Mouse (Mus musculus): ENCODE measurements around the gene Suz12. TPM values are rescaled to one million over a fixed set of nuclear protein-coding genes. Genes with fewer than 3 reads are reported as not detected.
A peak's percentile ranks its signal among the peaks of the same experiment; 100 is the strongest.

The Suz12 gene
- polyA plus RNA-seq, 1 experiment from 2014 or later, result 22.0 TPM

DNA sequence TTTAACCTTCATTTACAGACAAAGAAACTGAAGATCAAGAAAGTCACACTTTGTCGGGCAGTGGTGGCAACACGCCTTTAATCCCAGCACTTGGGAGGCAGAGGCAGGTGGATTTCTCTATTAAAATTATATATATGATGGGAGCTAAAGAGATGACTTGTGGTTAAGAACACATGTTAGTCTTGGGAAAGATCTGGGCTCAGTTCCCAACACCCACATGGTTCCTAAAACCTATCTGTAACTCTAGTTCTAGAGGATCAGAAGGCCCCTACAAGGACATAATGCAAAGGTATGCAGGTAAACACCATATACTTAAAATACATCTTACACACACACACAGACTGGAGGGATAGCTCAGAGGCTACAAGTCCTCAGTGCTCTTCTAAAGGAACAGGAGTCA, 78.1 kb downstream of the Suz12 start:
- Histone ChIP-seq H3K36me3 (ENCODE audit: control insufficient read depth, insufficient read depth, low read length) (peaks cover 3% of the 10 kb centered on the region), H3K9ac (ENCODE audit: low read depth, low read length) (no peak overlapping the region), H3K27ac (ENCODE audit: low read depth, low read length) (no peak overlapping the region), H3K4me2 (no peak overlapping the region), H3K27me3 (ENCODE audit: control insufficient read depth, insufficient read depth, low read length) (no peaks in the 10 kb centered on the region), H3K4me3 (ENCODE audit: low read depth, low read length) (no peak overlapping the region), H3K9me3 (replicated peaks; ENCODE audit: control insufficient read depth, low read length) (no peaks in the 10 kb centered on the region), H3K4me1 (ENCODE audit: control insufficient read depth, insufficient read depth, low read length) (0 out of 2 replicates have a peak, but pooled peaks cover 3% of the 10 kb centered on the region)
- ATAC-seq (replicated peaks; ENCODE audit: insufficient number of reproducible peaks, low FRiP score, low TSS enrichment), result no peak
- 92% methylated on average over 2 of the region's 2 CpGs for WGBS (ENCODE audit: insufficient replicate concordance)

DNA sequence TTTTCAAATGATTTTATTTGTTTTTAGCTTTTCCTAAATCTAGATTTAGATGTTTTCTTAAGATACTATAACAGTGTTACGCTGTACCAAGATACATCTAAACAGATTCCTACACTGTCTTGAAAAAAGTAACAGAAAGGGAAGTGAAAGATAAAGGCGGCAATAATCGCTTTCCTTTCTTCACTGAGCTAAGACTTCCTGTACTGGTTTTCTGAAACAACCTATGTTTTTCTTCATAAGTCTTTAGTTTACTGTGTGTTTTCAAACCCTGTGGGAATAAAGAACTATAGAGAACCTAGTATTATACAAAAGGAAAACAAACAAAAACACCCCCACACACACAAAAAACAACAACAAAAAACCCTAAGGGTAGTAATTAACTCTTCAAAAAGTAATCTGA, 79.5 kb downstream of the Suz12 start:
- 75% methylated on average over 3 of the region's 3 CpGs for WGBS (ENCODE audit: insufficient replicate concordance)
- no peak for ATAC-seq (replicated peaks; ENCODE audit: insufficient number of reproducible peaks, low FRiP score, low TSS enrichment)
- 0 out of 2 replicates have a peak, but pooled peaks cover 3% of the 10 kb centered on the region for H3K4me1 ChIP-seq (ENCODE audit: control insufficient read depth, insufficient read depth, low read length)
- no peak overlapping the region for H3K4me2 ChIP-seq
- no peaks in the 10 kb centered on the region for H3K9me3 ChIP-seq (replicated peaks; ENCODE audit: control insufficient read depth, low read length)
- H3K4me3 ChIP-seq (ENCODE audit: low read depth, low read length), result no peak overlapping the region
- H3K27ac ChIP-seq (ENCODE audit: low read depth, low read length), result no peak overlapping the region
- H3K9ac ChIP-seq (ENCODE audit: low read depth, low read length), result no peak overlapping the region
- no peaks in the 10 kb centered on the region for H3K27me3 ChIP-seq (ENCODE audit: control insufficient read depth, insufficient read depth, low read length)
- H3K36me3 ChIP-seq (ENCODE audit: control insufficient read depth, insufficient read depth, low read length), result peaks cover 3% of the 10 kb centered on the region

DNA sequence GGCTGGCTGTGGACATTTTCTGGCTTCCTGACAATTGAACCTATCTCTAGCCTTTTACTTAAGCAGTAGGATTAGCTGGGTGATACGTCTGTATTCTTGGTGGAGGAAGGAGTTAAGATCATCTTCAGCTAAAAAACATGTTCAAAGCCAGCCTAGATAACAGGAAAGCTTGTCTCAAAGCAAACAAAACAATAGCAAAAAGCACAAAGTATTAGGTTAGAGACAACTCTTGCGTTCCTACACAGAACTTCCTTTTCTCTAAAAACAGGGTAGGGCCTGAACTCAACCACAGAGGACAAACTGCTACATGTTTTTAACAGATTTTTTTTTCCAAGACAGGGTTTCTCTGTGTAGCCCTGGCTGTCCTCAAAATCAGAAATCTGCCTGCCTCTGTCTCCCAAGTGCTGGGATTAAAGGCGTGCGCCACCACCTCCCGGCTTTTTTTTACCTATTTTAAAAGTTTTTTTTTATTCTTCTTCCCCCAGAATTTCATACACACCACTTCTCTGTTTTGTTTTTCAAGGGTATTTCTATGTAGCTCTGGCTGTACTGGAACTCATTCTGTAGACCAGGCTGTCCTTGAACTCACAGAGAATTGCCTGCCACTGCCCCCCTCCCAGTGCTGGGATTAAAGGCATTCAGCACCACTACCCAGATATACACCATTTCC, 82.8 kb downstream of the Suz12 start:
- Histone ChIP-seq H3K9me3 (replicated peaks; ENCODE audit: control insufficient read depth, low read length) (no peaks in the 10 kb centered on the region), H3K27me3 (ENCODE audit: control insufficient read depth, insufficient read depth, low read length) (no peaks in the 10 kb centered on the region), H3K4me1 (ENCODE audit: control insufficient read depth, insufficient read depth, low read length) (no peaks in the 10 kb centered on the region), H3K4me3 (ENCODE audit: low read depth, low read length) (no peak overlapping the region), H3K4me2 (no peak overlapping the region), H3K36me3 (ENCODE audit: control insufficient read depth, insufficient read depth, low read length) (peaks cover 3% of the 10 kb centered on the region), H3K27ac (ENCODE audit: low read depth, low read length) (no peak overlapping the region), H3K9ac (ENCODE audit: low read depth, low read length) (no peak overlapping the region)
- 84% methylated on average over 5 of the region's 5 CpGs for WGBS (ENCODE audit: insufficient replicate concordance)
- ATAC-seq (replicated peaks; ENCODE audit: insufficient number of reproducible peaks, low FRiP score, low TSS enrichment), result no peak

DNA sequence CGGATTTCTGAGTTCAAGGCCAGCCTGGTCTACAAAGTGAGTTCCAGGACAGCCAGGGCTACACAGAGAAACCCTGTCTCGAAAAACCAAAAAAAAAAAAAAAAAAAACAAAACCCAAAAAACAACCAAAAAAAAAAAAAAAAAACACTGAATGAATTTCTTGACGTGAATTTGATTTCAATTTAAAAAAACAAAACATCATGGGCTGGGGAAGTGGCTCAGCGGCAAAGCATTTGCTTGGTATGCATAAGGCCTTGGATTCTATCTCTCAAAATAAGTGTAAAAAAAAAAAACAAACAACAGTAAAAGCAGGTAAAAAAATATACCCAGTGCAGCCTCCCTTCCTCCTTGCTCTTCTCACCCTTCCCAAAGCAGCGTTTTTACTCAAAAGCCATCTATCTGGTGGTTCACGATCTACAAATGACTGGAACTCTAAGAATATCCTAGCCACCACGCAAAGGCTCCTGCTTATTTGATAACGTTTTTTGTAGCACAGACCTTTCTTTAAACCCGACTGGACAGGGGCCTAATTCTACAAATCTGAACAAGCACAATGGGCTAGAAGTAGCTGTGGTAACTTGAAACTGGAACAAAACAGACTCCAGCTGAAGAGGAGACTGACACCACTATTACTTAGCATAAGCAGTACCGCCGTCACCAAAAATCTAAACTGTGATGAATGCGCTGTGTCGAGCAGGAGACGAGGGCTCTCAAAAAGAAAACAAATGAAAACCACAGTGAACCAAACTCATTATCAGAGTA, 85.1 kb downstream of the Suz12 start:
- Histone ChIP-seq H3K4me2 (0 out of 2 replicates have a peak overlapping the region, but pooled peaks have one; percentile 3), H3K36me3 (ENCODE audit: control insufficient read depth, insufficient read depth, low read length) (peaks cover 3% of the 10 kb centered on the region), H3K9me3 (replicated peaks; ENCODE audit: control insufficient read depth, low read length) (no peaks in the 10 kb centered on the region), H3K27me3 (ENCODE audit: control insufficient read depth, insufficient read depth, low read length) (no peaks in the 10 kb centered on the region), H3K4me3 (ENCODE audit: low read depth, low read length) (no peak overlapping the region), H3K4me1 (ENCODE audit: control insufficient read depth, insufficient read depth, low read length) (peaks cover 7% of the 10 kb centered on the region; the same call in 1 of the 2 replicates), H3K9ac (ENCODE audit: low read depth, low read length) (no peak overlapping the region), H3K27ac (ENCODE audit: low read depth, low read length) (no peak overlapping the region)
- 64% methylated on average over 13 of the region's 14 CpGs for WGBS (ENCODE audit: insufficient replicate concordance)
- ATAC-seq (replicated peaks; ENCODE audit: insufficient number of reproducible peaks, low FRiP score, low TSS enrichment), result no peak

DNA sequence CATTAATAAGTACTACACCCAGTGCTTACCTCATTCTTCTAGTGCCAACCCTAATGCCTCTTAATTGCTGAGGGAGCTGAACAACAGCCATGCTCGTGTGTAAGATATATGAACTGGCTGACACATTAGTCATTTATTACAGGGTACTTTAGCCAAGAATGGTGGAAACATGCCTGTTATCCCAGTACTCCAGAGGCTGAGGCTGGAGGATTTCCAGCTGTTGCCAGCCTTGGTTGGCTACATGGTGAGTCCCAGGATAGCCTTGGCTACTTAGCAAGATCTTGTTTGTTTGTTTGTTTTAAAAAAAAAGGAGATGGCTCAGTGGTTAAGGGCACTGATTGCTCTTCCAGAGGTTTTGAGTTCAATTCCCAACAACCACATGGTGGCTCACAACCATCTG, 85.9 kb downstream of the Suz12 start:
- no peak for ATAC-seq (replicated peaks; ENCODE audit: insufficient number of reproducible peaks, low FRiP score, low TSS enrichment)
- Histone ChIP-seq H3K27ac (ENCODE audit: low read depth, low read length) (no peak overlapping the region), H3K36me3 (ENCODE audit: control insufficient read depth, insufficient read depth, low read length) (peaks cover 3% of the 10 kb centered on the region), H3K4me2 (no peak overlapping the region), H3K9ac (ENCODE audit: low read depth, low read length) (no peak overlapping the region), H3K9me3 (replicated peaks; ENCODE audit: control insufficient read depth, low read length) (0 out of 2 replicates have a peak, but pooled peaks cover 3% of the 10 kb centered on the region), H3K4me1 (ENCODE audit: control insufficient read depth, insufficient read depth, low read length) (peaks cover 7% of the 10 kb centered on the region; the same call in 1 of the 2 replicates), H3K4me3 (ENCODE audit: low read depth, low read length) (no peak overlapping the region), H3K27me3 (ENCODE audit: control insufficient read depth, insufficient read depth, low read length) (no peaks in the 10 kb centered on the region)
- 59% methylated on average over 1 of the region's 1 CpGs for WGBS (ENCODE audit: insufficient replicate concordance)

DNA sequence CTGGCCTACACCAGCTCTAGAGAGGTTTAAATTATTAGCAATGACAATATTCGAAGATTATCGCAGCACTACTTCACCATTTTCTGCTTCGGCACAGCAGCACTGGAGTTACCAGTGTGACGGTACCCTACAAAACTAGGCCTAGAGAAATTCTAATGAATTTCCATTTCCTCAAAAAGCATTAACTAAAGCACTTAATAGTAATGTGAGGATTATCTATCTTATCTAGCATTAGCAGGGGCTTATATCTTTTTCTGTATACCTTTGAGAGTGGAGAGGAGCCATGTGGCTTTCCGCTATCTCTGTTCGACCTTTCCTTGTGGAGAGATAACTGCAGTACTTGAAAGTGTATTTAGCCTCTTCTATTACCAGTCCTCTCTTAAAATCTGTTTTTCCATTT, 86.8 kb downstream of the Suz12 start:
- peaks cover 7% of the 10 kb centered on the region; the same call in 1 of the 2 replicates for H3K4me1 ChIP-seq (ENCODE audit: control insufficient read depth, insufficient read depth, low read length)
- peak overlapping the region; percentile 95 for H3K4me3 ChIP-seq (ENCODE audit: low read depth, low read length)
- peak overlapping the region; percentile 75 for H3K4me2 ChIP-seq
- 28% methylated on average over 6 of the region's 6 CpGs for WGBS (ENCODE audit: insufficient replicate concordance)
- H3K9ac ChIP-seq (ENCODE audit: low read depth, low read length), result peak overlapping the region; percentile 97
- no peaks in the 10 kb centered on the region for H3K36me3 ChIP-seq (ENCODE audit: control insufficient read depth, insufficient read depth, low read length)
- no peak for ATAC-seq (replicated peaks; ENCODE audit: insufficient number of reproducible peaks, low FRiP score, low TSS enrichment)
- H3K27ac ChIP-seq (ENCODE audit: low read depth, low read length), result peak overlapping the region; percentile 100
- no peaks in the 10 kb centered on the region for H3K27me3 ChIP-seq (ENCODE audit: control insufficient read depth, insufficient read depth, low read length)
- 0 out of 2 replicates have a peak, but pooled peaks cover 3% of the 10 kb centered on the region for H3K9me3 ChIP-seq (replicated peaks; ENCODE audit: control insufficient read depth, low read length)

DNA sequence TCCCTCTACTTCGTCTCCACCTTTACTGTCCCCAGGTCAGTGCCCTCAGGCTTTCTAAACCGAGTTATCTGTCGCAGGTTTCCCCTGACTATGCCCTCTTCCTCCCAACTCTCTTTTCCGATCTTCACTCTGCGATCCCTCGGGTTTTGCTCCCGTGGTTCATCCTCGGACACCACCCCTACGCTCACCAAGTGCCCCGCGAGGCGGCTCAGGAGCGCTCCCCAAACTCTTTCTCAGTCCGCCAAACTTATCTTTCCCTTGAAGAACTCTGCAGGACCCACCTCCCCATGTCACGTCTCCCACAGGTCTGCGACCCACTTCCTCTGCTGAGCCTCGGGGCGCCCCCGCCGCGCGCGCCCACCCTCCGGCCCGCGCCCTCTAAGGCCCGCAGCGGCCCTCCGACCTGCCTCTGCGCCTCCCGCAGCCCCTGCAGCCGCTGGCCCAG, 87.5 kb downstream of the Suz12 start:
- Histone ChIP-seq H3K27ac (ENCODE audit: low read depth, low read length) (peak overlapping the region; percentile 100), H3K4me2 (peak overlapping the region; percentile 75), H3K9me3 (replicated peaks; ENCODE audit: control insufficient read depth, low read length) (0 out of 2 replicates have a peak, but pooled peaks cover 3% of the 10 kb centered on the region), H3K36me3 (ENCODE audit: control insufficient read depth, insufficient read depth, low read length) (no peaks in the 10 kb centered on the region), H3K27me3 (ENCODE audit: control insufficient read depth, insufficient read depth, low read length) (no peaks in the 10 kb centered on the region), H3K4me1 (ENCODE audit: control insufficient read depth, insufficient read depth, low read length) (peaks cover 7% of the 10 kb centered on the region; the same call in 1 of the 2 replicates), H3K4me3 (ENCODE audit: low read depth, low read length) (peak overlapping the region; percentile 95), H3K9ac (ENCODE audit: low read depth, low read length) (peak overlapping the region; percentile 97)
- WGBS (ENCODE audit: insufficient replicate concordance), result 1% methylated on average over 32 of the region's 32 CpGs
- ATAC-seq (replicated peaks; ENCODE audit: insufficient number of reproducible peaks, low FRiP score, low TSS enrichment), result no peak; the same call in 1 of the 2 replicates

DNA sequence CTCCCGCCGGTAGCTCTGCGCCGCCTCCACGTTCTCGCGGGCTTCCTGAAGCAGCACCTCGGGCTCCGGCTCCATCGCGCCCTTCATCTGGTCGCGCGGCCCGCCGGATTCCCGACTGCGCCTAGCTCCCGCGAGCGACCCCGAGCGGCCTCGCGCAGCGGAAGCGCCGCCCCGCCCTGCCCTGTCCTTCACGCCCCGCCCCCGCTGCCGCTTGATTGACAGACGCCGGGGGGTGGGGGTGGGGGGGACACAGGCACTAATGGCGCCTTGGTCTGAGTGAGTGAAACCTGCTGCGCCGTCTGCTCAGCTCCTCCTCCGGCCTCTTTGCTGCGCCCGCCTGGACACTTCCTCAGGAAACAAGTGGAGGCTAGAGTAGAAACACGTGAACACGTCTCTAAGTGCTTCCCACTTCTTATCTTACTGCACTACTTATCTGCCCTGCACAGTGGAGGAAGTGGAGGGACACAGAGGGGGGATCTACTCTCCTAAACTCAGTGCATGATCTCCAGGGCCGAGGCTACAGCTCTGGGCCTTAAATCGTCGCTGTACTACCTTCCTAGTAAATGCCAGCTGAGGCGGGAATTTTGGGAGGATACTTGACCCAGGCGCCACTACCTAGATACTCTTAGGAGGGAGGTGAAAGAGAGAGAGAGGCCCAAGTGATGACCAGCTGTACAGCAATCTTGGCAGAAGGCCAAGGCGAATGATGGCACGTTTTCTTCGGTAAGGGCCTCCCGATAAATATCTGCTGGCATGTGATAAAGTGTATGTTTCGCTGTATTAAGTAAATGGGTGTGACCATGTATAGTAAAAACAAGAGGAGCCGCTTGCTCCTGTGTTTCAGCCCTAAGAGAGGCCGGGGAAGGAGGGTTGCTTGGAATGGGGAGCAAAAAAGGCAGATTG, 88.2 kb downstream of the Suz12 start, which contains the start of gene Crlf3:
Gene Crlf3, minus strand, starts transcription at position 166 of the 903 bp plus-strand sequence.
- H3K4me1 ChIP-seq (ENCODE audit: control insufficient read depth, insufficient read depth, low read length), result peaks cover 7% of the 10 kb centered on the region; the same call in 1 of the 2 replicates
- ATAC-seq (replicated peaks; ENCODE audit: insufficient number of reproducible peaks, low FRiP score, low TSS enrichment), result peak; percentile 91
- H3K27me3 ChIP-seq (ENCODE audit: control insufficient read depth, insufficient read depth, low read length), result no peaks in the 10 kb centered on the region
- peak within 1 kb of the TSS; percentile 100 for H3K27ac ChIP-seq (ENCODE audit: low read depth, low read length)
- 0 out of 2 replicates have a peak, but pooled peaks cover 3% of the 10 kb centered on the region for H3K9me3 ChIP-seq (replicated peaks; ENCODE audit: control insufficient read depth, low read length)
- H3K9ac ChIP-seq (ENCODE audit: low read depth, low read length), result peak within 1 kb of the TSS; percentile 97
- peak within 1 kb of the TSS; percentile 95 for H3K4me3 ChIP-seq (ENCODE audit: low read depth, low read length)
- 3% methylated on average over 55 of the region's 55 CpGs for WGBS (ENCODE audit: insufficient replicate concordance)
- peak within 1 kb of the TSS; percentile 75 for H3K4me2 ChIP-seq
- no peaks in the 10 kb centered on the region for H3K36me3 ChIP-seq (ENCODE audit: control insufficient read depth, insufficient read depth, low read length)

Data from heart, embryonic 11.5 days (tissue).